Mouse (Mus musculus) stomach, embryonic 14.5 days (tissue): ENCODE data around the gene Cytl1. TPM values are rescaled to one million over a fixed set of nuclear protein-coding genes. Genes with fewer than 3 reads are reported as not detected.

Experiments
- ATAC-seq: fragments of 200-750 bp; cut with Nextera tagmentation; 2 replicates; pipeline ENCODE4 v1.8.0; 2017; ENCODE audit warnings: low read depth, moderate TSS enrichment; ENCODE audit not compliant: insufficient number of reproducible peaks, insufficient read depth, low FRiP score
- H3K27ac ChIP-seq: fragments of 300-500 bp; sonication (generic); 2 replicates; pipeline ENCODE4 v1.5.1; 2014; ENCODE audit warnings: mild to moderate bottlenecking, low read length, moderate library complexity, mixed read lengths
- H3K27me3 ChIP-seq: fragments of 300-500 bp; sonication (generic); 2 replicates; pipeline ENCODE4 v1.6.1; 2014; ENCODE audit warnings: low read length, control low read depth, mixed read lengths; ENCODE audit not compliant: control insufficient read depth, insufficient read depth
- H3K36me3 ChIP-seq: fragments of 300-500 bp; sonication (generic); 2 replicates; pipeline ENCODE4 v1.6.1; 2014; ENCODE audit warnings: mild to moderate bottlenecking, control low read depth, low read length, moderate library complexity, mixed read lengths; ENCODE audit not compliant: control insufficient read depth, insufficient read depth
- H3K4me1 ChIP-seq: fragments of 300-500 bp; sonication (generic); 2 replicates; pipeline ENCODE4 v1.6.1; 2014; ENCODE audit warnings: low read length, control low read depth, mixed read lengths; ENCODE audit not compliant: control insufficient read depth, insufficient read depth
- H3K4me2 ChIP-seq: fragments of 300-500 bp; sonication (generic); replicated peaks from 2 replicates; pipeline ENCODE4 v1.6.1; 2014; ENCODE audit warnings: low read depth, low read length, control low read depth
- H3K4me3 ChIP-seq: fragments of 300-500 bp; sonication (generic); 2 replicates; pipeline ENCODE4 v1.5.1; 2014; ENCODE audit warnings: low read depth, low read length, control low read depth
- H3K9ac ChIP-seq: fragments of 300-500 bp; sonication (generic); replicated peaks from 2 replicates; pipeline ENCODE4 v1.6.1; 2014; ENCODE audit warnings: low read depth, mild to moderate bottlenecking, control low read depth, low read length, moderate library complexity, mixed read lengths
- H3K9me3 ChIP-seq: fragments of 300-500 bp; sonication (generic); 2 replicates; pipeline ENCODE4 v1.6.1; 2016; ENCODE audit warnings: low read depth, low read length, control low read depth; ENCODE audit not compliant: control insufficient read depth
- WGBS: fragments of 180-500 bp; shearing (Covaris S2); extraction: QIAGEN DNeasy Blood & Tissue Kit; methylation state at CpG from one replicate; pipeline ENCODE4 v1.1.7; 2014; 5-methylcytosine and 5-hydroxymethylcytosine counted together
- polyA plus RNA-seq: library from polyadenylated mRNA; unstranded; fragments of >200 nt; fragmentation: Nextera tagmentation; extraction: Ambion mirVana; gene quantifications from 2 replicates; pipeline ENCODE4 v1.2.1, GENCODE M21; 2014

Cytl1 gene
- polyA plus RNA-seq, 1 experiment from 2014 or later, result not detected

GRCm38 (mm10) chr5:37716505-37717372, 18.6 kb upstream of the Cytl1 start, which contains the start of gene Stk32b:
Gene Stk32b, minus strand, starts transcription at chr5:37717171.
- Histone ChIP-seq H3K27me3 (no peaks in the 10 kb centered on the region), H3K9ac (no peak within 1 kb of the TSS; the same call in 1 of the 2 replicates), H3K36me3 (no peaks in the 10 kb centered on the region), H3K27ac (no peak within 1 kb of the TSS), H3K9me3 (peaks cover 3% of the 10 kb centered on the region; the same call in 1 of the 2 replicates), H3K4me1 (0 out of 2 replicates have a peak, but pooled peaks cover 4% of the 10 kb centered on the region), H3K4me3 (peak within 1 kb of the TSS; percentile 34), H3K4me2 (peak within 1 kb of the TSS; percentile 70)
- under 1% methylated on average over 40 of the region's 40 CpGs for WGBS
- peak; percentile 79 for ATAC-seq

GRCm38 (mm10) chr5:37717384-37717963, 17.8 kb upstream of the Cytl1 start:
- Histone ChIP-seq H3K9ac (no peak overlapping the region), H3K4me3 (peak overlapping the region; percentile 34), H3K27me3 (no peaks in the 10 kb centered on the region), H3K27ac (no peak overlapping the region), H3K36me3 (no peaks in the 10 kb centered on the region), H3K4me2 (peak overlapping the region; percentile 70), H3K4me1 (0 out of 2 replicates have a peak, but pooled peaks cover 4% of the 10 kb centered on the region), H3K9me3 (peaks cover 3% of the 10 kb centered on the region; the same call in 1 of the 2 replicates)
- under 1% methylated on average over 14 of the region's 14 CpGs for WGBS
- ATAC-seq, result peak; percentile 57; the same call in 1 of the 2 replicates

- no peak overlapping the region for H3K9ac ChIP-seq
- no peaks in the 10 kb centered on the region for H3K9me3 ChIP-seq
- no peaks in the 10 kb centered on the region for H3K27me3 ChIP-seq
- no peaks in the 10 kb centered on the region for H3K36me3 ChIP-seq
- no peak overlapping the region for H3K27ac ChIP-seq
- 0 out of 2 replicates have a peak, but pooled peaks cover 4% of the 10 kb centered on the region for H3K4me1 ChIP-seq
- no peak overlapping the region for H3K4me2 ChIP-seq
- no peak for ATAC-seq
- WGBS, result 11% methylated on average over 6 of the region's 6 CpGs
- H3K4me3 ChIP-seq, result no peak overlapping the region
These were observed 14.6 kb upstream of the Cytl1 start for GRCm38 (mm10) chr5:37720670-37721069.

GRCm38 (mm10) chr5:37725220-37725886, 10.0 kb upstream of the Cytl1 start:
- no peak overlapping the region for H3K9ac ChIP-seq
- H3K36me3 ChIP-seq, result no peaks in the 10 kb centered on the region
- H3K9me3 ChIP-seq, result no peaks in the 10 kb centered on the region
- no peak for ATAC-seq
- no peak overlapping the region for H3K4me3 ChIP-seq
- no peaks in the 10 kb centered on the region for H3K27me3 ChIP-seq
- no peaks in the 10 kb centered on the region for H3K4me1 ChIP-seq
- H3K4me2 ChIP-seq, result no peak overlapping the region
- WGBS, result 68% methylated on average over 4 of the region's 4 CpGs
- no peak overlapping the region for H3K27ac ChIP-seq

- no peak overlapping the region for H3K27ac ChIP-seq
- no peaks in the 10 kb centered on the region for H3K36me3 ChIP-seq
- ATAC-seq, result no peak
- H3K27me3 ChIP-seq, result no peaks in the 10 kb centered on the region
- H3K4me2 ChIP-seq, result no peak overlapping the region
- WGBS, result 92% methylated on average over 2 of the region's 2 CpGs
- no peak overlapping the region for H3K4me3 ChIP-seq
- no peak overlapping the region for H3K9ac ChIP-seq
- H3K9me3 ChIP-seq, result no peaks in the 10 kb centered on the region
- no peaks in the 10 kb centered on the region for H3K4me1 ChIP-seq
These were observed 4.5 kb upstream of the Cytl1 start for GRCm38 (mm10) chr5:37730781-37731180.

- WGBS, result 58% methylated on average over 7 of the region's 7 CpGs
These were observed 894 bp downstream of the Cytl1 start for GRCm38 (mm10) chr5:37736213-37736612.

GRCm38 (mm10) chr5:37743889-37744707, 8.8 kb downstream of the Cytl1 start:
- no peaks in the 10 kb centered on the region for H3K27me3 ChIP-seq
- no peak overlapping the region for H3K4me2 ChIP-seq
- no peak overlapping the region for H3K4me3 ChIP-seq
- no peaks in the 10 kb centered on the region for H3K4me1 ChIP-seq
- ATAC-seq, result no peak
- 70% methylated on average over 13 of the region's 13 CpGs for WGBS
- H3K9me3 ChIP-seq, result no peaks in the 10 kb centered on the region
- no peak overlapping the region for H3K27ac ChIP-seq
- no peaks in the 10 kb centered on the region for H3K36me3 ChIP-seq
- no peak overlapping the region for H3K9ac ChIP-seq

More at GRCm38 (mm10) chr5:37736213-37736612, 894 bp downstream of the Cytl1 start:
- no peak overlapping the region for H3K4me2 ChIP-seq
- no peak overlapping the region for H3K27ac ChIP-seq
- H3K9me3 ChIP-seq, result no peaks in the 10 kb centered on the region
- H3K4me1 ChIP-seq, result no peaks in the 10 kb centered on the region
- no peak overlapping the region for H3K9ac ChIP-seq
- H3K27me3 ChIP-seq, result no peaks in the 10 kb centered on the region
- no peak overlapping the region for H3K4me3 ChIP-seq
- no peak for ATAC-seq
- H3K36me3 ChIP-seq, result no peaks in the 10 kb centered on the region
